Mouse (Mus musculus): ENCODE results near the gene Serpinb2. TPM values are rescaled to one million over a fixed set of nuclear protein-coding genes. Genes with fewer than 3 reads are reported as not detected.

Serpinb2 gene
- total and polyA plus RNA-seq, 2 experiments from 2014 or later = 0.07 to 0.22 TPM

DNA sequence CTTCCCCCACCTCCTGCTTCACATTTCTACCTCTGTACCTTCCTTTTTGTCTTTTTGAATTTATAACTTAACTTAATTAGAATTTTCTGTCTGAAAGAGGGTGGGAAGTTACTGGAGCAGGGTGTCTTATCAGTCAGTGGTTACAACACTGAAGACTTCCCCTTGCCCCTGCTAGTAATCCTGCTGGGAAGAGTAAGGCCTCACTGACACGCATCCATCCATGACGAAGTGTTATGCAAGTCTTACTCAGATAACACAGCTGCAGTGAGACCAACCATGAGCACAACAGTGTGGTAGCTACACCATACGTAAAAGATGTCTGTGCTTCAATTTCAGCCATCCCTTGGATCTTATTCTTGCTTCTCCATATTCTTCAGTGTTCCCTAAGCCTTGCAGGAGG is 7.9 kb upstream of the Serpinb2 start:
- no peak overlapping the region for H3K9ac ChIP-seq (replicated peaks; ENCODE audit: low read length, poor library complexity, severe bottlenecking)
- no peak overlapping the region for H3K27ac ChIP-seq (ENCODE audit: low read depth, low read length)
- H3K4me3 ChIP-seq (ENCODE audit: low read depth, low read length) = no peak overlapping the region
- WGBS = 88% methylated on average over 3 of the region's 3 CpGs
- no peak for TF ChIP-seq CTCF (IDR thresholded peaks at IDR 0.05)
- H3K4me1 ChIP-seq (ENCODE audit: insufficient read depth, low read length) = no peaks in the 10 kb centered on the region
- no peaks in the 10 kb centered on the region for H3K9me3 ChIP-seq (ENCODE audit: low read length)
- H3K36me3 ChIP-seq (ENCODE audit: insufficient read depth, low read length) = no peaks in the 10 kb centered on the region
- ATAC-seq (ENCODE audit: low FRiP score) (no peak), DNase-seq (ENCODE audit: low spot score) (no peak)
- H3K4me2 ChIP-seq (ENCODE audit: low read depth, low read length, poor library complexity, severe bottlenecking) = no peak overlapping the region
- no peaks in the 10 kb centered on the region for H3K27me3 ChIP-seq (ENCODE audit: insufficient read depth, low read length)

GRCm38 (mm10) chr1:107505898-107506562 is 5.2 kb upstream of the Serpinb2 start:
- Histone ChIP-seq H3K27ac (ENCODE audit: low read depth, low read length) (no peak overlapping the region), H3K9me3 (ENCODE audit: low read length) (no peaks in the 10 kb centered on the region), H3K9ac (replicated peaks; ENCODE audit: low read length, poor library complexity, severe bottlenecking) (no peak overlapping the region), H3K4me3 (ENCODE audit: low read depth, low read length) (no peak overlapping the region), H3K4me2 (ENCODE audit: low read depth, low read length, poor library complexity, severe bottlenecking) (no peak overlapping the region), H3K27me3 (ENCODE audit: insufficient read depth, low read length) (no peaks in the 10 kb centered on the region), H3K36me3 (ENCODE audit: insufficient read depth, low read length) (no peaks in the 10 kb centered on the region), H3K4me1 (ENCODE audit: insufficient read depth, low read length) (no peaks in the 10 kb centered on the region)
- WGBS = 94% methylated on average over 8 of the region's 8 CpGs
- no peak for DNase-seq (ENCODE audit: low spot score)
- no peak for TF ChIP-seq CTCF (IDR thresholded peaks at IDR 0.05)
- ATAC-seq (ENCODE audit: low FRiP score) = no peak

GRCm38 (mm10) chr1:107512194-107513138 is 1.2 kb downstream of the Serpinb2 start:
- Histone ChIP-seq H3K9ac (replicated peaks; ENCODE audit: low read length, poor library complexity, severe bottlenecking) (no peak overlapping the region), H3K9me3 (ENCODE audit: low read length) (no peaks in the 10 kb centered on the region), H3K27ac (ENCODE audit: low read depth, low read length) (no peak overlapping the region), H3K4me2 (ENCODE audit: low read depth, low read length, poor library complexity, severe bottlenecking) (no peak overlapping the region), H3K27me3 (ENCODE audit: insufficient read depth, low read length) (no peaks in the 10 kb centered on the region), H3K4me3 (ENCODE audit: low read depth, low read length) (no peak overlapping the region), H3K4me1 (ENCODE audit: insufficient read depth, low read length) (no peaks in the 10 kb centered on the region), H3K36me3 (ENCODE audit: insufficient read depth, low read length) (no peaks in the 10 kb centered on the region)
- WGBS = 76% methylated on average over 2 of the region's 2 CpGs
- ATAC-seq (ENCODE audit: low FRiP score) (no peak), DNase-seq (ENCODE audit: low spot score) (peak; percentile 16)
- TF ChIP-seq CTCF (IDR thresholded peaks at IDR 0.05) = no peak

DNA sequence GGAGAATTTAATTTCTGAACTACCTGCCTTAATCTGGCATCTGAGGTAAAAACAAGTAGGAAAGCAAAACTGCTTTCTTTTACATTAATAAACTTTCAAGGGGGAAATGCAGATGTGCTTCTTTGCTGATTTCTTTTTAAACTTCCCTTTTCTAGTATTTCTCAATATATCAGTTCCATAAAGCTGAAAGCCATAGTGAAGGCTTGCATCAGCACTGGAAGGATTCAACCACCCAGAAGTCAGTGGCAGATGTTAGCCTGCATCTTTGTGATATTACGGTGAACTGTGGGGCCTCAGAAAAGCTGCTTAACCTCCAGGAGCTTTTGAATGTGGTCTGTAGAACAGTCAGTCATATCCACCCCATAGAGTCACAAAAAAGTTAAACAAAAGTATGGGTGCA is 2.3 kb downstream of the Serpinb2 start:
- no peaks in the 10 kb centered on the region for H3K36me3 ChIP-seq (ENCODE audit: insufficient read depth, low read length)
- H3K27me3 ChIP-seq (ENCODE audit: insufficient read depth, low read length) = no peaks in the 10 kb centered on the region
- no peaks in the 10 kb centered on the region for H3K4me1 ChIP-seq (ENCODE audit: insufficient read depth, low read length)
- no peak overlapping the region for H3K4me2 ChIP-seq (ENCODE audit: low read depth, low read length, poor library complexity, severe bottlenecking)
- no peak overlapping the region for H3K9ac ChIP-seq (replicated peaks; ENCODE audit: low read length, poor library complexity, severe bottlenecking)
- H3K9me3 ChIP-seq (ENCODE audit: low read length) = no peaks in the 10 kb centered on the region
- WGBS = 85% methylated on average over 1 of the region's 1 CpGs
- DNase-seq (ENCODE audit: low spot score) (no peak), ATAC-seq (ENCODE audit: low FRiP score) (no peak)
- H3K4me3 ChIP-seq (ENCODE audit: low read depth, low read length) = no peak overlapping the region
- no peak overlapping the region for H3K27ac ChIP-seq (ENCODE audit: low read depth, low read length)
- no peak for TF ChIP-seq CTCF (IDR thresholded peaks at IDR 0.05)

GRCm38 (mm10) chr1:107515839-107516498 is 4.7 kb downstream of the Serpinb2 start:
- Histone ChIP-seq H3K36me3 (ENCODE audit: insufficient read depth, low read length) (no peaks in the 10 kb centered on the region), H3K9me3 (ENCODE audit: low read length) (no peaks in the 10 kb centered on the region), H3K9ac (replicated peaks; ENCODE audit: low read length, poor library complexity, severe bottlenecking) (no peak overlapping the region), H3K4me3 (ENCODE audit: low read depth, low read length) (no peak overlapping the region), H3K27ac (ENCODE audit: low read depth, low read length) (no peak overlapping the region), H3K4me2 (ENCODE audit: low read depth, low read length, poor library complexity, severe bottlenecking) (no peak overlapping the region), H3K27me3 (ENCODE audit: insufficient read depth, low read length) (no peaks in the 10 kb centered on the region), H3K4me1 (ENCODE audit: insufficient read depth, low read length) (no peaks in the 10 kb centered on the region)
- DNase-seq (ENCODE audit: low spot score) = no peak
- TF ChIP-seq CTCF (IDR thresholded peaks at IDR 0.05) = no peak
- ATAC-seq (ENCODE audit: low FRiP score) = no peak
- 75% methylated on average over 2 of the region's 2 CpGs for WGBS
